Mouse (Mus musculus) liver, embryonic 15.5 days (tissue): ENCODE measurements at regions not wholly inside any gene's neighbourhood (a gene's known extent, or its start where the extent isn't known, plus 50 kb on each side); places are given as distances from the start of the nearest gene placed in this dataset.

ENCODE experiments used
- ATAC-seq: fragments of 200-750 bp; cut with Nextera tagmentation; 2 replicates; pipeline ENCODE4 v1.8.0; 2017; ENCODE audit warnings: moderate number of reproducible peaks, mild to moderate bottlenecking, moderate library complexity; ENCODE audit not compliant: insufficient read depth
- H3K27ac ChIP-seq: fragments of 300-500 bp; sonication (generic); replicated peaks from 2 replicates; pipeline ENCODE4 v1.5.1; 2015; ENCODE audit warnings: mild to moderate bottlenecking, inconsistent platforms
- H3K27me3 ChIP-seq: fragments of 300-500 bp; sonication (generic); 2 replicates; pipeline ENCODE4 v1.6.1; 2015; ENCODE audit warnings: mild to moderate bottlenecking, inconsistent platforms
- H3K36me3 ChIP-seq: fragments of 300-500 bp; sonication (generic); replicated peaks from 2 replicates; pipeline ENCODE4 v1.6.1; 2015; ENCODE audit warnings: moderate library complexity, mild to moderate bottlenecking, inconsistent platforms
- H3K4me1 ChIP-seq: fragments of 300-500 bp; sonication (generic); replicated peaks from 2 replicates; pipeline ENCODE4 v1.6.1; 2015; ENCODE audit warnings: inconsistent platforms
- H3K4me2 ChIP-seq: fragments of 300-500 bp; sonication (generic); 2 replicates; pipeline ENCODE4 v1.6.1; 2015; ENCODE audit warnings: moderate library complexity, mild to moderate bottlenecking, inconsistent platforms
- H3K4me3 ChIP-seq: fragments of 300-500 bp; sonication (generic); replicated peaks from 2 replicates; pipeline ENCODE4 v1.5.1; 2015; ENCODE audit warnings: mild to moderate bottlenecking, inconsistent platforms
- H3K9ac ChIP-seq: fragments of 300-500 bp; sonication (generic); 2 replicates; pipeline ENCODE4 v1.6.1; 2015; ENCODE audit warnings: moderate library complexity, mild to moderate bottlenecking, inconsistent platforms
- H3K9me3 ChIP-seq: fragments of 300-500 bp; sonication (generic); replicated peaks from 2 replicates; pipeline ENCODE4 v1.6.1; 2016; ENCODE audit warnings: inconsistent platforms
- WGBS: fragments of 180-500 bp; shearing (Covaris S2); methylation state at CpG from one replicate; pipeline ENCODE4 v1.1.7; 2015; ENCODE audit warnings: mixed read lengths; ENCODE audit not compliant: insufficient replicate concordance; 5-methylcytosine and 5-hydroxymethylcytosine counted together

DNA sequence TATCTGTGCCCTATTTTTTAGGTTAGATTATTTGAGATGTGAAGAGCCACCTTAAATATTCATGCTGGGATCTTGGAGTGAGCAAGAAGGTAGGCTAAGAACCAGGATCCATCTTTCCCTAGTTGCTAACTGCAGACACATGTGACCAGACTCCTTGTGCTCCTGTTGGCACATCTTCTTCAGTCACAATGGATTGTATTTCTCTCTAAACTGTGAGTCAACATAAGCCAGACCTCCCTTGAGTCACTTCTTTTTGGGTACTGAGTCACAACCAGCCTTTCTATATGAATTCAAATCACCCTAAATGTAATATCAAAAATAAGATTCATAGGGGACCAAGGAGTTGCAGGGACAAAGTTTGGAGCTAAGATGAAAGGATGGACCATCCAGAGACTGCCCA lies 217.9 kb downstream of the Lpin1 start:
- no peak overlapping the region for H3K27ac ChIP-seq
- no peaks in the 10 kb centered on the region for H3K27me3 ChIP-seq
- no peak overlapping the region for H3K4me3 ChIP-seq
- no peaks in the 10 kb centered on the region for H3K36me3 ChIP-seq
- no peaks in the 10 kb centered on the region for H3K9me3 ChIP-seq
- no peak for ATAC-seq
- H3K9ac ChIP-seq: no peak overlapping the region
- H3K4me2 ChIP-seq: no peak overlapping the region
- no peaks in the 10 kb centered on the region for H3K4me1 ChIP-seq

DNA sequence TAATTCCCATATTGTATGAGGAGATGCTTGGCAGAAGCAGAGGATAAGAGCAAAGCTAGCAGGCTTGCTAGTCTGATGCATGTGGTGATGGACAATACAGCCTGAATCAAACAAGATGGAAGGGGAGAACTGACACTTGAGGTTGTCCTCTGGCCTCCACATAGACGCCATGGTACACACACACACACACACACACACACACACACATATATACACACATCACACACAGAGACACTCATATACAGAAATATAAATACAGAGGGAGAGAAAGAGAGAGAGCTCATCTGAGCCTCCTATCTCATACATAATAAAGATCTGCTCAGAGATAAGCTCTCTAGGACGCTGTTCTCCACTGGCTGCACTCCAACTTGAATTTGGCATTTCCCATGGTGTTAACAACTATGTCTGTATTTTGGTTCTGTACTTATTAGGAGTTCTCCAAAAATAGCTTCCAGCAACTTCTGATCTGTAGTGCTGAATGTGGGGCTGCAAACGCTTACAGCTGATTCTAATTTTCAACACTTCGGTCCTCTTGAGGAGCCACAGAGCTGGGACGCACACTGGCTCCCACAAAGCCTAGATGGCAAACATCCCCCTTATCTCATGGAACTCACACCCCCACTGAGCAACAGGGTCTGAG lies 219.0 kb downstream of the Lpin1 start:
- Histone ChIP-seq H3K4me3 (no peak overlapping the region), H3K9me3 (no peaks in the 10 kb centered on the region), H3K9ac (no peak overlapping the region), H3K36me3 (no peaks in the 10 kb centered on the region), H3K4me1 (no peaks in the 10 kb centered on the region), H3K27me3 (no peaks in the 10 kb centered on the region), H3K27ac (no peak overlapping the region), H3K4me2 (no peak overlapping the region)
- no peak for ATAC-seq
- WGBS: 56% methylated on average over 5 of the region's 5 CpGs

GRCm38 (mm10) chr12:16391163-16391562 lies 219.6 kb downstream of the Lpin1 start:
- no peak overlapping the region for H3K4me2 ChIP-seq
- H3K4me1 ChIP-seq: no peaks in the 10 kb centered on the region
- H3K4me3 ChIP-seq: no peak overlapping the region
- no peaks in the 10 kb centered on the region; the same call in 1 of the 2 replicates for H3K9me3 ChIP-seq
- no peak for ATAC-seq
- no peak overlapping the region for H3K27ac ChIP-seq
- 43% methylated on average over 5 of the region's 5 CpGs for WGBS
- no peaks in the 10 kb centered on the region for H3K36me3 ChIP-seq
- no peaks in the 10 kb centered on the region for H3K27me3 ChIP-seq
- no peak overlapping the region for H3K9ac ChIP-seq

GRCm38 (mm10) chr12:16387035-16387434 lies 223.7 kb downstream of the Lpin1 start:
- Histone ChIP-seq H3K4me2 (no peak overlapping the region), H3K4me1 (no peaks in the 10 kb centered on the region), H3K4me3 (no peak overlapping the region), H3K9me3 (no peaks in the 10 kb centered on the region; the same call in 1 of the 2 replicates), H3K36me3 (no peaks in the 10 kb centered on the region), H3K9ac (no peak overlapping the region), H3K27me3 (no peaks in the 10 kb centered on the region), H3K27ac (no peak overlapping the region)
- no peak for ATAC-seq
- WGBS: 78% methylated on average over 4 of the region's 4 CpGs

GRCm38 (mm10) chr12:16384396-16384795 lies 226.4 kb downstream of the Lpin1 start:
- H3K9me3 ChIP-seq: no peaks in the 10 kb centered on the region; the same call in 1 of the 2 replicates
- H3K4me3 ChIP-seq: no peak overlapping the region
- ATAC-seq: no peak
- H3K4me2 ChIP-seq: no peak overlapping the region
- H3K9ac ChIP-seq: no peak overlapping the region
- no peaks in the 10 kb centered on the region for H3K27me3 ChIP-seq
- H3K36me3 ChIP-seq: no peaks in the 10 kb centered on the region
- H3K27ac ChIP-seq: no peak overlapping the region
- WGBS: 59% methylated on average over 1 of the region's 1 CpGs
- H3K4me1 ChIP-seq: no peaks in the 10 kb centered on the region

- Histone ChIP-seq H3K4me2 (no peak overlapping the region), H3K36me3 (no peaks in the 10 kb centered on the region), H3K9me3 (no peaks in the 10 kb centered on the region; the same call in 1 of the 2 replicates), H3K4me3 (no peak overlapping the region), H3K9ac (no peak overlapping the region), H3K27ac (no peak overlapping the region), H3K4me1 (no peaks in the 10 kb centered on the region), H3K27me3 (no peaks in the 10 kb centered on the region)
- WGBS: 66% methylated on average over 15 of the region's 15 CpGs
- no peak for ATAC-seq
These were observed 227.2 kb downstream of the Lpin1 start for GRCm38 (mm10) chr12:16383499-16383935.

GRCm38 (mm10) chr12:16382417-16382988 lies 228.3 kb downstream of the Lpin1 start:
- no peak overlapping the region for H3K4me3 ChIP-seq
- H3K36me3 ChIP-seq: no peaks in the 10 kb centered on the region
- H3K27ac ChIP-seq: no peak overlapping the region
- no peak overlapping the region for H3K9ac ChIP-seq
- H3K27me3 ChIP-seq: no peaks in the 10 kb centered on the region
- 66% methylated on average over 11 of the region's 11 CpGs for WGBS
- H3K4me1 ChIP-seq: no peaks in the 10 kb centered on the region
- no peaks in the 10 kb centered on the region; the same call in 1 of the 2 replicates for H3K9me3 ChIP-seq
- H3K4me2 ChIP-seq: no peak overlapping the region
- no peak for ATAC-seq

DNA sequence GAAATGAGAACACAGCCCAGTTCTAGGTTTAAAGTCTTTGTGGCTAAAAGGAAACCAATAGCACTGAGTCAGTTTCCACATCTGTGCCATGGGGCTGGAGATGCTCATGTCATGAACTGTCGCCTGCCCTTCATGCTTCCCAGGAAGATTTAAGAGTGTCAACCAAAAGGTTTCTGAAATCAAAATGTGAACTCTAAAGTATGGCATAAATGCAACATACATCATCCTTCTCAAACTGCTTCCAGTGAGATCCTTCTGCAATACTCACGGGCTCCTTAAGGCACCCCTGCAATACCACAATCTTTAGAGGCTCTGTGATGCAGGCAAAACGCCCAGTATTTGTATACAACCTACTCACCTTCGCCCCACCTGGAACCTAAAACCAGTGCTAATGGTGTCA lies 229.7 kb downstream of the Lpin1 start:
- Histone ChIP-seq H3K36me3 (no peaks in the 10 kb centered on the region), H3K4me3 (no peak overlapping the region), H3K27me3 (no peaks in the 10 kb centered on the region), H3K4me2 (no peak overlapping the region), H3K4me1 (no peaks in the 10 kb centered on the region), H3K9me3 (no peaks in the 10 kb centered on the region), H3K9ac (no peak overlapping the region), H3K27ac (no peak overlapping the region)
- ATAC-seq: no peak
- WGBS: 49% methylated on average over 4 of the region's 4 CpGs

DNA sequence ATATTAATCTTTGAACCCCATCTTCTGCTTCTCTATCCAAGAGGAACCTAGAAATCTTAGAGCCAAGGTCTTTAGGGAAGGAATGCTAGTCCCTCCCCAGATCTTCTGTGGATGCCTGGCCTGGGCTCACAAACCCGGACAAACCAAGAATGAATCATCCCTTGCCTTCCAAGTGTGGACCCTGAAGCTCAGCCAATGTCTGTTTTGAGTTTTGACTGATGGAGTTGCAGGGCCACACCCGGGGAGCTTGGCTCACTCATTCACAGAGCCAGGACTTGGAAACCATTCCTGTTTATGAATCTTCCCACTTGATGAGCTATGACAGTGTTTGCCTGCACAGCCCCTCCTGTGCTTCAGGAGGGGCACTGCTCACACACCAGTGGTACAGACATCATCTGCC lies 230.4 kb downstream of the Lpin1 start:
- Histone ChIP-seq H3K9ac (no peak overlapping the region), H3K36me3 (no peaks in the 10 kb centered on the region), H3K27ac (no peak overlapping the region), H3K9me3 (no peaks in the 10 kb centered on the region), H3K27me3 (no peaks in the 10 kb centered on the region), H3K4me3 (no peak overlapping the region), H3K4me2 (no peak overlapping the region), H3K4me1 (no peaks in the 10 kb centered on the region)
- WGBS: 41% methylated on average over 2 of the region's 2 CpGs
- no peak for ATAC-seq

DNA sequence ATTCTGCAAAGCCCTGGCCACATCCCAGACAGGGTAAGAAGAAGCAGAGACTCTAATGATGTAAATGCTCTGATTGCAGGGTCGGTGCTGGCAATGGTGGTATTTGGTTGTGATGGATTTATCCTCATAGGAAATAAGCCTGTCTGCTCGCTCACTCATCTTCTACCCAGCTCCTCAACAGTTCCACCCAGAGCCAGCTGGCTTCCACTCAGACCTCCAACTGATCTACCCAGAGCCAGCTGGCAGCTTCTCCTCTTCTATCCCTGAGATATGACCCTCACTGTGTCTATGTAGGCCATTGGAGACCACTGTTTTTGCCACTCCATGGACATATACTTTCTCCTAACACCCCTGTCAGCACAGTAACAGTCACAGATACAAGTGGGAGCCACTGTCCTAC lies 231.4 kb downstream of the Lpin1 start:
- Histone ChIP-seq H3K4me2 (no peak overlapping the region), H3K9ac (no peak overlapping the region), H3K4me1 (no peaks in the 10 kb centered on the region), H3K36me3 (no peaks in the 10 kb centered on the region), H3K27ac (no peak overlapping the region), H3K27me3 (no peaks in the 10 kb centered on the region), H3K9me3 (no peaks in the 10 kb centered on the region), H3K4me3 (no peak overlapping the region)
- no peak for ATAC-seq
- 61% methylated on average over 2 of the region's 2 CpGs for WGBS

DNA sequence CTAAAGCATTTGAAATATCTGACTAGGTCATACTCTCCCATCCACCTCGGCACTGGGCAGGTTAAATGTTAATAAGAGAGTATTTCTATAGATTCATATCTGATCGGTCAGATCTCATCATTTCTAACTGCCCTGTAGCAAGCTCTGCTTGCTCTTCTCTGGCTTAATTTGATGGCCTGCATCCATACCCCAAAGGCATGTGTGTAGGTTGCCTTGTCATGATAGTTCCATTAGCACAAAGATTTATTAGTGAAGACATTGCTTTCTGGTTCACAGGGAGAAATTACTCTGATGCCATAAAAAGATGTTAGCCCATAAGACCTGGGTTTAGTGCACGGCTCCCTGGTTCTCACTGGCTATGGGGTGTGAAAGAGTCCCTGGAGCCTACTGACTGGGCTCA lies 232.3 kb downstream of the Lpin1 start:
- Histone ChIP-seq H3K27me3 (no peaks in the 10 kb centered on the region), H3K4me3 (no peak overlapping the region), H3K4me2 (no peak overlapping the region), H3K36me3 (no peaks in the 10 kb centered on the region), H3K4me1 (no peaks in the 10 kb centered on the region), H3K9me3 (no peaks in the 10 kb centered on the region), H3K9ac (no peak overlapping the region), H3K27ac (no peak overlapping the region)
- no peak for ATAC-seq
- 58% methylated on average over 3 of the region's 3 CpGs for WGBS
